Mouse (Mus musculus): ENCODE results near the gene Kdm5c.

- TF ChIP-seq CTCF (IDR thresholded peaks at IDR 0.05; ENCODE audit: low read depth) (0 out of 2 replicates have a peak, but pooled peaks have one; percentile 9), EP300 (IDR thresholded peaks at IDR 0.05; ENCODE audit: low read depth) (no peak)
These were observed 9.5 kb upstream of the Kdm5c start for GRCm38 (mm10) chrX:152223313-152223712.
